Mouse (Mus musculus): ENCODE measurements around the gene Hist1h3f. TPM values are rescaled to one million over a fixed set of nuclear protein-coding genes. Genes with fewer than 3 reads are reported as not detected.
A peak's percentile ranks its signal among the peaks of the same experiment; 100 is the strongest.
"Not testable (repeated sequence)": the region's sequence is repeated elsewhere in the genome, so short reads cannot be mapped to it uniquely, and the experiment has no call there.

Gene Hist1h3f
- total and polyA plus RNA-seq, 2 experiments from 2014 or later: 0.21 to 239 TPM

DNA sequence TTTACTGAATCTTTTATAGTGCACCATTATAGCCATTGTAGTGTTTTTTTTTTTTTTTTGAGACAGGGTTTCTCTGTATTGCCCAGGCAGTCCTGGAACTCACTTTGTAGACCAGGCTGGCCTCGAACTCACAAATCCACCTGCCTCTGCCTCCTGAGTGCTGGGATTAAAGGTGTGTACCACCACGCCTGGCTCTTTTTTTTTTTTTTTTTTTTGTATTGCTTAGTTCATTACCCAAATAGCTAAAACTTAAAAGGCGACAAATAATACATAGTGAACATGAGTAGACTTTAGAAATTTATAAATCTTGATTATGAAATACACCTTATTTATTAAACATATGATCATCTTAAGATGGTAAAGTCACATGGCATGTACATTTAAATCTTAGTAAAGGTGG is 2.4 kb upstream of the Hist1h3f start:
- Histone ChIP-seq H3K9ac (replicated peaks; ENCODE audit: low read length, poor library complexity, severe bottlenecking) (no peak overlapping the region), H3K36me3 (ENCODE audit: insufficient read depth, low read length) (no peaks in the 10 kb centered on the region), H3K4me3 (ENCODE audit: low read depth, low read length) (no peak overlapping the region), H3K27me3 (ENCODE audit: insufficient read depth, low read length) (no peaks in the 10 kb centered on the region), H3K27ac (ENCODE audit: low read depth, low read length) (no peak overlapping the region), H3K4me1 (ENCODE audit: insufficient read depth, low read length) (no peaks in the 10 kb centered on the region), H3K9me3 (ENCODE audit: low read length) (no peaks in the 10 kb centered on the region), H3K4me2 (ENCODE audit: low read depth, low read length, poor library complexity, severe bottlenecking) (no peak overlapping the region)
- no peak for TF ChIP-seq CTCF (IDR thresholded peaks at IDR 0.05)
- no peak for DNase-seq (ENCODE audit: low spot score)
- ATAC-seq (ENCODE audit: low FRiP score): no peak
- WGBS: 81% methylated on average over 3 of the region's 3 CpGs

DNA sequence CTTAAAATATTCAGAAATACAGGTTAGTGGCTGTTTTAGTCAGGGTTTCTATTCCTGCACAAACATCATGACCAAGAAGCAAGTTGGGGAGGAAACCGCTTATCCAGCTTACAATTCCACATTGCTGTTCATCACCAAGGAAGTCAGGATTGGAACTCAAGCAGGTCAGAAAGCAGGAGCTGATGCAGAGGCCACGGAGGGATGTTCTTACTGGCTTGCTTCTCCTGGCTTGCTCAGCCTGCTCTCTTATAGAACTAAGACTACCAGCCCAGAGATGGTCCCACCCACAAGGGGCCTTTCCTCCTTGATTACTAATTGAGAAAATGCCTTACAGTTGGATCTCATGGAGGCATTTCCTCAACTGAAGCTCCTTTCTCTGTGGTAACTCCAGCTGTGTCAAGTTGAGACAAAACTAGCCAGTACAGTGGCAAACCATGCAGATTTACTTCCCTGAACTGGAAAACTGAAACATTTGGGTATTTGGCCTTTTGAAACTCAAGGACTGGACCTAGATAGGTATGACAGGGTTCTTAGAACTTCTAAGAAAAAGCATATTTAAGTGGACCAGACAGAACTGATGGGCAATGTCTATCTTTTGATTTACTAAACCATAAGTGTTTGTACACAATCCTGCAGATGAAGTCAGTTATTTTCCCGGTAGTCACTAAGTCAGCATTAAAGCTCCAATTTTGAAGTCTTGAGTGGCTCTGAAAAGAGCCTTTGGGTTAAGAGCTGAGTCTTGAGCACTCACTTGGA is 1.4 kb upstream of the Hist1h3f start:
- ATAC-seq (ENCODE audit: low FRiP score); H3K4me1 ChIP-seq (ENCODE audit: insufficient read depth, low read length); H3K36me3 ChIP-seq (ENCODE audit: insufficient read depth, low read length); H3K9me3 ChIP-seq (ENCODE audit: low read length); H3K27me3 ChIP-seq (ENCODE audit: insufficient read depth, low read length); DNase-seq (ENCODE audit: low spot score); H3K27ac ChIP-seq (ENCODE audit: low read depth, low read length): not testable (repeated sequence)
- Histone ChIP-seq H3K9ac (replicated peaks; ENCODE audit: low read length, poor library complexity, severe bottlenecking) (0 out of 2 replicates have a peak overlapping the region, but pooled peaks have one; percentile 4), H3K4me2 (ENCODE audit: low read depth, low read length, poor library complexity, severe bottlenecking) (peak overlapping the region; percentile 65), H3K4me3 (ENCODE audit: low read depth, low read length) (peak overlapping the region; percentile 45)
- 6% methylated on average over 3 of the region's 3 CpGs for WGBS

DNA sequence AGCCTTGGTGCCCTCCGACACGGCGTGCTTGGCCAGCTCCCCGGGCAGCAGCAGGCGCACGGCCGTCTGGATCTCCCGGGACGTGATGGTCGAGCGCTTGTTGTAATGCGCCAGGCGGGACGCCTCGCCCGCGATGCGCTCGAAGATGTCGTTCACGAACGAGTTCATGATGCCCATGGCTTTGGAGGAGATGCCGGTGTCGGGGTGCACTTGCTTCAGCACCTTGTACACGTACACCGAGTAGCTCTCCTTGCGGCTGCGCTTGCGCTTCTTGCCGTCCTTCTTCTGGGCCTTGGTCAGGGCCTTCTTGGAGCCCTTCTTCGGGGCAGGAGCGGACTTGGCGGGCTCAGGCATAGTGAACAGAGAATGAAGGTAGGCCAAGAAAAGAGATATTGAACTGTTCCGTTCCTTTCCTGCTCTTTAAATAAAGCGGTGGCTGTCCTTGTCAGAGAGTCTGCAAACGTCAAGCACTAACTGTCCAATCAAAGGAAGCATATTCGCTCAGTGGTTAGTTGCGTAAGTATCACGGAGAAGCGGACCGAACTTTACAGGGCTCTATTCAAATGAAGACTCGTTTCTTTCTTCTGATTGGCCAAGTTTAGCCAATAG is 749 bp upstream of the Hist1h3f start, which contains the start of gene Hist1h2bh:
TSS of gene Hist1h2bh (minus strand) at position 394 of the 609 bp plus-strand sequence.
- H3K4me1 ChIP-seq (ENCODE audit: insufficient read depth, low read length); H3K27me3 ChIP-seq (ENCODE audit: insufficient read depth, low read length); H3K36me3 ChIP-seq (ENCODE audit: insufficient read depth, low read length); H3K9me3 ChIP-seq (ENCODE audit: low read length): not testable (repeated sequence)
- Histone ChIP-seq H3K27ac (ENCODE audit: low read depth, low read length) (peak within 1 kb of the TSS; percentile 75), H3K9ac (replicated peaks; ENCODE audit: low read length, poor library complexity, severe bottlenecking) (peak within 1 kb of the TSS; percentile 48; the same call in 1 of the 2 replicates), H3K4me3 (ENCODE audit: low read depth, low read length) (peak within 1 kb of the TSS; percentile 45), H3K4me2 (ENCODE audit: low read depth, low read length, poor library complexity, severe bottlenecking) (peak within 1 kb of the TSS; percentile 65)
- WGBS: under 1% methylated on average over 22 of the region's 42 CpGs
- DNase-seq (ENCODE audit: low spot score) (peak; percentile 93), ATAC-seq (ENCODE audit: low FRiP score) (peak; percentile 78)

DNA sequence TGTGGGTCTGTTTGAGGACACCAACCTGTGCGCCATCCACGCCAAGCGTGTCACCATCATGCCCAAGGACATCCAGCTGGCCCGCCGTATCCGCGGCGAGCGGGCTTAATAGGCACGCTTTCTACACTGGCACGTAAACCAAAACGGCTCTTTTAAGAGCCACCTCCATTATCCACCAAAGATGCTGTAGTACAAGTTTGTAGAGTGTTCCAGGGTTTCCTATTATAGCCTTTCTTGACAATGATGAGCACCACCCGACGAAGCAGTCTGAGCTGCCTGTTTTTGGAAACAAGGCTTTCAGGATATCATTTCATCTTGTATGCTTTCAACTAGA is 902 bp downstream of the Hist1h3f start:
- DNase-seq (ENCODE audit: low spot score); H3K9ac ChIP-seq (replicated peaks; ENCODE audit: low read length, poor library complexity, severe bottlenecking); H3K27ac ChIP-seq (ENCODE audit: low read depth, low read length): not testable (repeated sequence)

DNA sequence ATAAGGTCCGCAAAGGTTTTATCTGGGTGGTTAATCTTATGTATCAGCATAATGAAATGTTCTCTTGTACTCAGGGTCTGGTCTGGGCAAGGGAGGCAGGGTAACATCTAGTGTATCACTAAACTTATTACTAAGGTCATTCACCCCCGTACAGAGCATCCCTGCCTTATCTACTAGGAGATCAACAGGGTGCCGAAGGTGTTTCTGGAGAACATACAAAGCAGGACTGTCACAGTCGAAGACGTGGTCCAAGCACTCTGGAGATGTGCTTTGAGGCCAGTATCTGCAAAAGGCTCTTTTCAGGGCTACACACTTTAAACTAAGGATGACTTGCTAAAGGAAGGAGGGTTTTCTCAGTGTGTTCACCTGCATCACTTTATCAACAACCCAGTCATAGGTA is 2.8 kb downstream of the Hist1h3f start:
- Histone ChIP-seq H3K9ac (replicated peaks; ENCODE audit: low read length, poor library complexity, severe bottlenecking) (no peak overlapping the region), H3K4me2 (ENCODE audit: low read depth, low read length, poor library complexity, severe bottlenecking) (no peak overlapping the region), H3K27ac (ENCODE audit: low read depth, low read length) (no peak overlapping the region), H3K9me3 (ENCODE audit: low read length) (no peaks in the 10 kb centered on the region), H3K27me3 (ENCODE audit: insufficient read depth, low read length) (no peaks in the 10 kb centered on the region), H3K36me3 (ENCODE audit: insufficient read depth, low read length) (no peaks in the 10 kb centered on the region), H3K4me3 (ENCODE audit: low read depth, low read length) (no peak overlapping the region), H3K4me1 (ENCODE audit: insufficient read depth, low read length) (0 out of 2 replicates have a peak, but pooled peaks cover 4% of the 10 kb centered on the region)
- TF ChIP-seq CTCF (IDR thresholded peaks at IDR 0.05): no peak
- WGBS: 76% methylated on average over 5 of the region's 5 CpGs
- ATAC-seq (ENCODE audit: low FRiP score) (no peak), DNase-seq (ENCODE audit: low spot score) (no peak)

More for the DNA sequence above, 902 bp downstream of the Hist1h3f start:
- WGBS: 0% methylated on average over 8 of the region's 14 CpGs
- H3K4me1 ChIP-seq (ENCODE audit: insufficient read depth, low read length); H3K9me3 ChIP-seq (ENCODE audit: low read length); ATAC-seq (ENCODE audit: low FRiP score); H3K36me3 ChIP-seq (ENCODE audit: insufficient read depth, low read length); H3K27me3 ChIP-seq (ENCODE audit: insufficient read depth, low read length): not testable (repeated sequence)
- Histone ChIP-seq H3K4me3 (ENCODE audit: low read depth, low read length) (peak overlapping the region; percentile 45), H3K4me2 (ENCODE audit: low read depth, low read length, poor library complexity, severe bottlenecking) (peak overlapping the region; percentile 36; the same call in 1 of the 2 replicates)

DNA sequence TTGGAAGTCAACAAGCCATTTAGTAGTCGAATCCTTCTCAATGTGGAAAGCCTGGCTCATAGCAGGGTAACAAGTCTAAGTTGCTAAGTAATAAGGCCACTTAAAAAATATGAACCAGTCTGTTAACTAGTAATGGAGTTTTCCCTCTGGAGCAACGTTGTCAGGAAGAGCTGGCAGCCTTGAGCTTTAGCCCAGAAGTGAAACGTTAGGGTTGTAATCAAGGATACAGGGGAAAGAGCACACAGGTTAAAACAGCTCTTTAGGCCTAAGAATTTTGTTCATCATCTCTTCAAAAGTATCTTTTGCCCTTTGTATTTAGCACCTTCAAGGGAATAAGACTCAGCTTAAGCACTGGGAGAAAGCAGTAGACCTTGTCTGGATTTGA is 6.9 kb downstream of the Hist1h3f start:
- Histone ChIP-seq H3K9ac (replicated peaks; ENCODE audit: low read length, poor library complexity, severe bottlenecking) (peak overlapping the region; percentile 39), H3K4me3 (ENCODE audit: low read depth, low read length) (peak overlapping the region; percentile 42), H3K27me3 (ENCODE audit: insufficient read depth, low read length) (no peaks in the 10 kb centered on the region), H3K36me3 (ENCODE audit: insufficient read depth, low read length) (no peaks in the 10 kb centered on the region), H3K27ac (ENCODE audit: low read depth, low read length) (peak overlapping the region; percentile 77; the same call in 1 of the 2 replicates), H3K4me1 (ENCODE audit: insufficient read depth, low read length) (peaks cover 7% of the 10 kb centered on the region; the same call in 1 of the 2 replicates), H3K9me3 (ENCODE audit: low read length) (no peaks in the 10 kb centered on the region), H3K4me2 (ENCODE audit: low read depth, low read length, poor library complexity, severe bottlenecking) (peak overlapping the region; percentile 59)
- DNase-seq (ENCODE audit: low spot score) (no peak), ATAC-seq (ENCODE audit: low FRiP score) (no peak)
- WGBS: 7% methylated on average over 3 of the region's 3 CpGs
- TF ChIP-seq CTCF (IDR thresholded peaks at IDR 0.05): no peak
